Mouse (Mus musculus) heart, postnatal 0 days (tissue): ENCODE results near the gene Mex3b. TPM values are rescaled to one million over a fixed set of nuclear protein-coding genes. Genes with fewer than 3 reads are reported as not detected.

ENCODE experiments used
- ATAC-seq: fragments of 200-750 bp; cut with Nextera tagmentation; 2 replicates; pipeline ENCODE4 v1.8.0; 2017; ENCODE audit warnings: low read depth, moderate number of reproducible peaks, moderate library complexity; ENCODE audit not compliant: insufficient read depth
- DNase-seq: peaks from one replicate; pipeline ENCODE4 v3.0.0-alpha.2; 2016; ENCODE audit warnings: low spot score
- H3K27ac ChIP-seq: fragments of 300-500 bp; sonication (generic); 2 replicates; pipeline ENCODE4 v1.5.1; 2014; ENCODE audit warnings: low read depth, mild to moderate bottlenecking
- H3K27me3 ChIP-seq: fragments of 300-500 bp; sonication (generic); 2 replicates; pipeline ENCODE4 v1.6.1; 2014; ENCODE audit warnings: low read length, mixed read lengths; ENCODE audit not compliant: control insufficient read depth, insufficient read depth
- H3K36me3 ChIP-seq: fragments of 300-500 bp; sonication (generic); replicated peaks from 2 replicates; pipeline ENCODE4 v1.6.1; 2014; ENCODE audit warnings: low read length, mixed read lengths; ENCODE audit not compliant: control insufficient read depth, insufficient read depth
- H3K4me1 ChIP-seq: fragments of 300-500 bp; sonication (generic); 2 replicates; pipeline ENCODE4 v1.6.1; 2014; ENCODE audit warnings: antibody characterized with exemption; ENCODE audit not compliant: control insufficient read depth, insufficient read depth
- H3K4me2 ChIP-seq: fragments of 300-500 bp; sonication (generic); 2 replicates; pipeline ENCODE4 v1.6.1; 2014; ENCODE audit warnings: low read depth, mild to moderate bottlenecking, low read length, moderate library complexity
- H3K4me3 ChIP-seq: fragments of 300-500 bp; sonication (generic); 2 replicates; pipeline ENCODE4 v1.5.1; 2014; ENCODE audit warnings: low read depth, low read length
- H3K9ac ChIP-seq: fragments of 300-500 bp; sonication (generic); replicated peaks from 2 replicates; pipeline ENCODE4 v1.6.1; 2014; ENCODE audit warnings: low read depth, low read length, mixed read lengths
- H3K9me3 ChIP-seq: fragments of 300-500 bp; sonication (generic); replicated peaks from 2 replicates; pipeline ENCODE4 v1.6.1; 2016; ENCODE audit warnings: low read length; ENCODE audit not compliant: control insufficient read depth
- CTCF ChIP-seq: IDR thresholded peaks from 2 replicates; pipeline ENCODE4 v1.5.1; 2016; ENCODE audit warnings: antibody characterized with exemption, control low read depth, low read depth
- EP300 ChIP-seq: IDR thresholded peaks from 2 replicates; pipeline ENCODE4 v1.6.1; 2016; ENCODE audit warnings: antibody characterized with exemption, low read depth
- WGBS: fragments of 180-500 bp; shearing (Covaris S2); extraction: QIAGEN DNeasy Blood & Tissue Kit; methylation state at CpG from one replicate; pipeline ENCODE4 v1.1.7; 2014; 5-methylcytosine and 5-hydroxymethylcytosine counted together
- polyA plus RNA-seq: library from polyadenylated mRNA; unstranded; fragments of >200 nt; fragmentation: Nextera tagmentation; extraction: Ambion mirVana; gene quantifications from 2 replicates; pipeline ENCODE4 v1.2.1, GENCODE M21; 2015
- total RNA-seq: library from RNA; depleted of rRNA; stranded (reverse); fragments of >200 nt; gene quantifications from 2 replicates; pipeline ENCODE4 v1.2.3, GENCODE M21; 2014; ENCODE audit warnings: low replicate concordance

Mex3b gene
- total and polyA plus RNA-seq, 2 experiments from 2014 or later = 3.2 to 14.4 TPM

- no peak overlapping the region for H3K4me2 ChIP-seq
- no peaks in the 10 kb centered on the region for H3K9me3 ChIP-seq
- no peak for DNase-seq
- no peaks in the 10 kb centered on the region for H3K36me3 ChIP-seq
- no peak overlapping the region for H3K4me3 ChIP-seq
- H3K27me3 ChIP-seq = no peaks in the 10 kb centered on the region
- no peak for TF ChIP-seq CTCF
- TF ChIP-seq EP300 = no peak
- H3K27ac ChIP-seq = no peak overlapping the region
- H3K9ac ChIP-seq = no peak overlapping the region
- H3K4me1 ChIP-seq = 0 out of 2 replicates have a peak, but pooled peaks cover under 1% of the 10 kb centered on the region
- WGBS = 76% methylated on average over 6 of the region's 6 CpGs
- no peak for ATAC-seq
Observed at GRCm38 (mm10) chr7:82863341-82863740, 3.8 kb upstream of the Mex3b start.

- H3K27me3 ChIP-seq = no peaks in the 10 kb centered on the region
- DNase-seq (no peak), ATAC-seq (no peak)
- H3K9ac ChIP-seq = no peak overlapping the region
- TF ChIP-seq CTCF (no peak), EP300 (no peak)
- H3K4me1 ChIP-seq = peaks cover 9% of the 10 kb centered on the region; the same call in 1 of the 2 replicates
- no peak overlapping the region for H3K27ac ChIP-seq
- peak overlapping the region; percentile 94; the same call in 1 of the 2 replicates for H3K4me2 ChIP-seq
- no peaks in the 10 kb centered on the region for H3K36me3 ChIP-seq
- WGBS = 63% methylated on average over 8 of the region's 8 CpGs
- no peak overlapping the region for H3K4me3 ChIP-seq
- no peaks in the 10 kb centered on the region for H3K9me3 ChIP-seq
Observed at GRCm38 (mm10) chr7:82864260-82864990, 2.7 kb upstream of the Mex3b start.

GRCm38 (mm10) chr7:82864991-82865771, 2.0 kb upstream of the Mex3b start:
- 2% methylated on average over 22 of the region's 22 CpGs for WGBS
- TF ChIP-seq EP300 (no peak), CTCF (no peak)
- Histone ChIP-seq H3K4me2 (peak overlapping the region; percentile 94), H3K9ac (peak overlapping the region; percentile 71), H3K27me3 (no peaks in the 10 kb centered on the region), H3K36me3 (peaks cover 5% of the 10 kb centered on the region; the same call in 1 of the 2 replicates), H3K4me3 (peak overlapping the region; percentile 85), H3K9me3 (no peaks in the 10 kb centered on the region), H3K4me1 (peaks cover 12% of the 10 kb centered on the region; the same call in 1 of the 2 replicates), H3K27ac (peak overlapping the region; percentile 88)
- DNase-seq (peak; percentile 39), ATAC-seq (no peak)

GRCm38 (mm10) chr7:82865834-82866485, 1.2 kb upstream of the Mex3b start:
- no peak; the same call in 1 of the 2 replicates for TF ChIP-seq EP300
- peak; percentile 78 for TF ChIP-seq CTCF
- ATAC-seq = peak; percentile 90
- H3K4me3 ChIP-seq = peak overlapping the region; percentile 85
- no peaks in the 10 kb centered on the region for H3K9me3 ChIP-seq
- peak overlapping the region; percentile 94 for H3K4me2 ChIP-seq
- no peaks in the 10 kb centered on the region for H3K27me3 ChIP-seq
- under 1% methylated on average over 55 of the region's 70 CpGs for WGBS
- H3K36me3 ChIP-seq = peaks cover 8% of the 10 kb centered on the region; the same call in 1 of the 2 replicates
- DNase-seq = peak; percentile 98
- H3K27ac ChIP-seq = peak overlapping the region; percentile 96
- peak overlapping the region; percentile 77 for H3K9ac ChIP-seq
- peaks cover 12% of the 10 kb centered on the region; the same call in 1 of the 2 replicates for H3K4me1 ChIP-seq
